Mouse (Mus musculus) ES-Bruce4 (cell line): ENCODE measurements around the gene Trmt1.

Source experiments
- CTCF ChIP-seq: IDR thresholded peaks from one replicate; pipeline ENCODE4 v1.8.1; 2011; ENCODE audit warnings: low read depth, low read length
- EP300 ChIP-seq: IDR thresholded peaks from 2 replicates; pipeline ENCODE4 v1.6.1; 2011; ENCODE audit warnings: low read depth, low read length; ENCODE audit not compliant: insufficient read depth
- POLR2A ChIP-seq: IDR thresholded peaks from one replicate; pipeline ENCODE4 v1.8.1; 2011; ENCODE audit warnings: low read length; ENCODE audit not compliant: insufficient read depth

- TF ChIP-seq CTCF (no peak), POLR2A (no peak), EP300 (peak; percentile 49; the same call in 1 of the 2 replicates)
These were observed 24.6 kb upstream of the Trmt1 start for GRCm38 (mm10) chr8:84661458-84661871.
